Mouse (Mus musculus): ENCODE data around the gene Mical1. TPM values are rescaled to one million over a fixed set of nuclear protein-coding genes. Genes with fewer than 3 reads are reported as not detected.
A peak's percentile ranks its signal among the peaks of the same experiment; 100 is the strongest.

Mical1 gene
- total RNA-seq, 1 experiment from 2014 or later = 25.5 TPM

DNA sequence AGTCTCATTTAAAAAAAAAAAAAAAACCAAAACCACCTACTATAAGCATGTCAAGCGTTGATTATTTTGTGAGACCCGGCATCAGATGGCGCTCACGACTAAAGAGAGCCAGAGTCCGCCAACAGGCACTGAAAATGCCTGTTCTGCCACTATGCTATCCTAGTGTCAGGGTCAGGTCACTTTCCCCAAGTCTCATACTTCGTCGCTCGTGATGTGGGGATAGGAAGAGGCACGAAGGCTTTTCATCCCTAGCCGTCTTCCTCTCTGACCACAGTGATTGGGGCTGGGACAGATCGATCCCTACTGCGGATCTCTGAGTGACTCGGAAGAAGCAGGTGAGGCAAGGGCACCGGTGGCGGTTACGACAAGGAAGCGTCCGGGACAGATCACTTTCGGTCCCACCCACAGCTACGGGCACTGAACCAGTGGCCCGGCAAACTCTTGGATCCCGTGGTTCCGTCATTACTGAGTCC, 42.4 kb downstream of the Mical1 start:
- ATAC-seq (replicated peaks; ENCODE audit: low read depth, poor library complexity, severe bottlenecking) = peak; percentile 59

DNA sequence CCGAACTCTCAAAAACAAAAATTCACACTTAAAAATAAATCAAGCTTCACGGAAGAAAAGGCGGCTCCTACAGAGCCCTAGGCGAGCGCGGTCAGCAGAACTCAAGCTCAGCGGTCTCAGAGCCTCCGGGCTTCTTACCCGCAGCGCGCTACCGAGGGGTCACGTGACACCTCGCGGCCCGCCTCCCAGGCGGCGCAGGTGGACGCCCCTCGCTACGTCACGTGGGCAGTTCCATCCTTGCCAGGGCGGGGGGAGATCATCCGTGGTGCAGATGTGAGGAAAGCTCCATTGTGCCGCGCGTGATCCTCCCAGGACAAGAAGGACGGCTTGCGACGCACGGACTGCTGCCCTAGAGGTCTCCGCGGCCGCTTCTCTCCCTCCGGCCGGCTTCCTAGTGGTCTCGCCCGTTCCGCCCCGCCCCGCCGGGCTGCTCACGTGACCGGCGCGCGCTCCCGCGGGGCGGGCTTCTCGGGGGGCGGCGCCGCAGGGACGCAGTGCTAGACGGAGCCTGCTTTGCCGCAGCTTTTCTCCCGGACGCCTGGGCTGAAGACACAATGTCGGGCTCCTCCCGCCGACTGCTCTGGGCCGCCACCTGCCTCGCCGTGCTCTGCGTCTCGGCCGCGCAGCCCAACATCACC, 43.0 kb downstream of the Mical1 start, which contains the start of gene Cd164:
Gene Cd164 (plus strand): TSS at position 434 of the 638 bp plus-strand sequence.
- peak; percentile 72 for ATAC-seq (replicated peaks; ENCODE audit: low read depth, poor library complexity, severe bottlenecking)

- 0 out of 2 replicates have a peak, but pooled peaks have one; percentile 7 for ATAC-seq (replicated peaks; ENCODE audit: low read depth, poor library complexity, severe bottlenecking)
Observed at GRCm38 (mm10) chr10:41519640-41520409, 43.7 kb downstream of the Mical1 start.

DNA sequence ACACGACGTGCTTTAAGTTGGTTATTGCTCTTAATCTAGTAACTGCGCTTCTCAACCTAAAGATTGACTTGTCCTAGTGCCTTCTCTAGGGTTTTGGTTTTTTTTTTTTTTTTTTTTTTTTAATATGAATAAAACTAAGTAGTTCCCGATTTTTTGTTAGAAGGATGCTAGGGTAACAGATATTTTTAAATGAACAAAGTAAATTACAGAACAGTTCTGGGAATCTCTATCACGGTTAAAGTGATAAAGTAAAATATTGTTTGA, 44.2 kb downstream of the Mical1 start:
- ATAC-seq (replicated peaks; ENCODE audit: low read depth, poor library complexity, severe bottlenecking) = no peak

DNA sequence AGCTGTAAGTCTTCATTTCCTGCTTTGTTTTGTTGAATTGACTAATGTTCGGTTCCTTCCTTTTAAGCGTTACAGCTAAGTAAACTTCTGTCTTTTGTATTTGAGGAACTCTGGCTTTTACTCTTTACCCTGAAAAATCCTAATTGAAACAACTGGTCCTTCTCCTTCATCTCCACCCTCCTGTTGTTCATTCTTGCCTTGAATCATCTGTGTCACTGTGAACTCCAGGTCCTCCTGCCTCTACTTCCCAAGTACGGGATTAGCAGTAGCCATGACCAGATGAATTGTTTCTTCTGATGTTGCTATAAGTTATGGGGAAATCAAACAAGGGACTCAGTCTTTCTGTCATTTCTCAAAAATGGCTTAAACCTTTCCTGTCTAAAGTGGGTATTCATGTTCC, 47.3 kb downstream of the Mical1 start:
- no peak for ATAC-seq (replicated peaks; ENCODE audit: low read depth, poor library complexity, severe bottlenecking)

- ATAC-seq (replicated peaks; ENCODE audit: low read depth, poor library complexity, severe bottlenecking) = no peak
Observed at GRCm38 (mm10) chr10:41525696-41526095, 49.6 kb downstream of the Mical1 start.

GRCm38 (mm10) chr10:41529972-41530371, 53.9 kb downstream of the Mical1 start:
- peak; percentile 76 for ATAC-seq (replicated peaks; ENCODE audit: low read depth, poor library complexity, severe bottlenecking)

DNA sequence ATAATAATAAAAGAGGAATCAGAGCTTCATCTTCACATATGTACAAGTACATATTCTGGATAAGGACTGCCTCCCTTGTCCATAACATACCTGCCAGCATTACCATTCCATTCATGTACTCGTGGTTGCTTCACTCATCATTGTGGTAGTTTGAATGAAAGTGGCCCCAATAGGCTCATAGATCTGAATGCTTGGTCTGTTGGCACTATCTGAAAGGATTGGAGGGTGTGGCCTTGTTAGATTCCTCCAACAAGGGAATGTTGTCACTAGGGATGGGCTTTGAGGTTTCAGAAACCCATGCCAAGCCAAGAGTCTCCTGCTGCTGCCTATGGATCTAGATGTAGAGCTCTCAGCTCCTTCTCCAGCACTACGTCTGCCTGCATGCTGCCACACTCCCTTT, 59.9 kb downstream of the Mical1 start:
- no peak for ATAC-seq (replicated peaks; ENCODE audit: low read depth, poor library complexity, severe bottlenecking)

Other genes starting within 250 kb of the Mical1 start
- 25.7 and 32.0 TPM in 2 replicates for gene Fig4, start 173.1 kb upstream of the Mical1 start, total RNA-seq (2017)
- gene Ak9, start 172.3 kb upstream of the Mical1 start, total RNA-seq (2017) = not detected in 2 replicates
- 18.0 and 21.2 TPM in 2 replicates for gene Zbtb24, start 25.9 kb upstream of the Mical1 start, total RNA-seq (2017)
- 12.9 and 15.4 TPM in 2 replicates for gene Smpd2, start 14.1 kb downstream of the Mical1 start, total RNA-seq (2017)
- gene Ppil6, start 14.1 kb downstream of the Mical1 start, total RNA-seq (2017) = 1.0 TPM in 1 of 2 replicates, not detected in the other
- gene Cd164, start 43.1 kb downstream of the Mical1 start, total RNA-seq (2017) = 128 and 169 TPM in 2 replicates
- gene Ccdc162, start 240.3 kb downstream of the Mical1 start, total RNA-seq (2017) = not detected in 2 replicates